Mouse (Mus musculus) CH12.LX (cell line): Measurements from ENCODE around the gene Creld2. TPM values are rescaled to one million over a fixed set of nuclear protein-coding genes. Genes with fewer than 3 reads are reported as not detected.

Experiments used
- DNase-seq: peaks from one replicate; pipeline ENCODE4 v3.0.0-alpha.2; 2013; ENCODE audit errors: extremely low read depth
- H3K27ac ChIP-seq: 2 replicates; pipeline ENCODE4 v1.5.1; 2012; ENCODE audit warnings: low read depth, mild to moderate bottlenecking, control low read depth, moderate library complexity; ENCODE audit not compliant: insufficient read depth
- H3K27me3 ChIP-seq: replicated peaks from 2 replicates; pipeline ENCODE3; 2012; ENCODE audit warnings: inconsistent platforms
- H3K36me3 ChIP-seq, 2 experiments: replicated peaks in 1 of 2; 2 replicates each; pipeline versions ENCODE3 to v1.6.1; 2012; ENCODE audit warnings: inconsistent platforms in 1 of 2, low read length in 1 of 2, mild to moderate bottlenecking in 1 of 2, mixed read lengths in 1 of 2, moderate library complexity in 1 of 2; ENCODE audit not compliant: control insufficient read depth in 1 of 2, insufficient read depth in 1 of 2
- H3K4me1 ChIP-seq, 2 experiments: 2 replicates each; pipeline ENCODE4 v1.6.1; 2012; ENCODE audit warnings: inconsistent platforms in 1 of 2, moderate library complexity in 1 of 2; ENCODE audit not compliant: insufficient read depth in 2 of 2, control insufficient read depth in 1 of 2
- H3K4me2 ChIP-seq: 2 replicates; pipeline ENCODE4 v1.6.1; 2012; ENCODE audit warnings: low read depth, mild to moderate bottlenecking, control low read depth; ENCODE audit not compliant: poor library complexity, insufficient read depth, severe bottlenecking
- H3K4me3 ChIP-seq, 3 experiments: fragments of 150-350 bp in 1 of 3; sonication (generic) in 1 of 3; replicated peaks in 1 of 3; 2 replicates each; pipeline versions ENCODE3 to v1.5.1; 2011 to 2012; ENCODE audit warnings: low read depth in 2 of 3, low read length in 2 of 3, mild to moderate bottlenecking in 2 of 3, moderate library complexity in 2 of 3, control low read depth in 1 of 3, improper control_type of control experiment in 1 of 3, inconsistent platforms in 1 of 3, mixed read lengths in 1 of 3; ENCODE audit not compliant: poor library complexity in 1 of 3
- H3K79me2 ChIP-seq: replicated peaks from 2 replicates; pipeline ENCODE4 v1.6.1; 2012; ENCODE audit warnings: mild to moderate bottlenecking, moderate library complexity; ENCODE audit not compliant: control insufficient read depth, poor library complexity, insufficient read depth, severe bottlenecking; ENCODE audit errors: extremely low read depth
- H3K9ac ChIP-seq: 2 replicates; pipeline ENCODE4 v1.6.1; 2012; ENCODE audit warnings: low read depth, mild to moderate bottlenecking, control low read depth, moderate library complexity; ENCODE audit not compliant: insufficient read depth
- H3K9me3 ChIP-seq: replicated peaks from 2 replicates; pipeline ENCODE3; 2012; ENCODE audit warnings: low read length, inconsistent platforms, mixed read lengths
- CHD2 ChIP-seq: IDR thresholded peaks from 2 replicates; pipeline ENCODE4 v1.6.1; 2011; ENCODE audit warnings: low read length, improper control_type of control experiment
- CTCF ChIP-seq, 2 experiments: IDR thresholded peaks in 1 of 2; conservative IDR thresholded peaks in 1 of 2; 2 replicates each; pipeline ENCODE4 v1.5.1; 2011 to 2012; ENCODE audit warnings: low read depth in 2 of 2, low read length in 2 of 2, improper control_type of control experiment in 1 of 2, inconsistent platforms in 1 of 2, mild to moderate bottlenecking in 1 of 2, moderate library complexity in 1 of 2
- E2F4 ChIP-seq: IDR thresholded peaks from 2 replicates; pipeline ENCODE4 v1.6.1; 2011; ENCODE audit warnings: low read depth, low read length, improper control_type of control experiment; ENCODE audit not compliant: insufficient replicate concordance
- GABPA ChIP-seq: IDR thresholded peaks from 2 replicates; pipeline ENCODE4 v1.6.1; 2012; ENCODE audit warnings: low read depth, low read length, improper control_type of control experiment, inconsistent platforms; ENCODE audit not compliant: insufficient replicate concordance
- IRF4 ChIP-seq: IDR thresholded peaks from 2 replicates; pipeline ENCODE4 v1.6.1; 2014; ENCODE audit warnings: low read depth, mild to moderate bottlenecking, inconsistent platforms, low read length, improper control_type of control experiment
- JUND ChIP-seq: conservative IDR thresholded peaks from 2 replicates; pipeline ENCODE4 v1.6.1; 2011; ENCODE audit warnings: low read depth, low read length, improper control_type of control experiment
- KAT2A ChIP-seq: IDR thresholded peaks from 2 replicates; pipeline ENCODE4 v1.6.1; 2012; ENCODE audit warnings: low read length, improper control_type of control experiment, inconsistent platforms; ENCODE audit not compliant: insufficient replicate concordance
- MAFK ChIP-seq: IDR thresholded peaks from 2 replicates; pipeline ENCODE4 v1.6.1; 2011; ENCODE audit warnings: low read length, improper control_type of control experiment; ENCODE audit not compliant: insufficient replicate concordance
- MAZ ChIP-seq: IDR thresholded peaks from 2 replicates; pipeline ENCODE4 v1.6.1; 2012; ENCODE audit warnings: low read depth, mild to moderate bottlenecking, inconsistent platforms, low read length, improper control_type of control experiment, moderate library complexity
- MXI1 ChIP-seq: IDR thresholded peaks from 2 replicates; pipeline ENCODE4 v1.6.1; 2011; ENCODE audit warnings: mild to moderate bottlenecking, low read depth, low read length, improper control_type of control experiment
- NELFE ChIP-seq: IDR thresholded peaks from 2 replicates; pipeline ENCODE4 v1.6.1; 2011; ENCODE audit warnings: low read depth, low read length, improper control_type of control experiment
- PAX5 ChIP-seq: IDR thresholded peaks from 2 replicates; pipeline ENCODE4 v1.6.1; 2012; ENCODE audit warnings: low read length, inconsistent platforms, mixed read lengths
- POLR2A ChIP-seq: IDR thresholded peaks from 2 replicates; pipeline ENCODE4 v1.6.1; 2011; ENCODE audit warnings: low read depth, mild to moderate bottlenecking, improper control_type of control experiment, low read length
- SMC3 ChIP-seq: IDR thresholded peaks from 2 replicates; pipeline ENCODE4 v1.6.1; 2011; ENCODE audit warnings: low read depth, low read length, improper control_type of control experiment
- TBP ChIP-seq: conservative IDR thresholded peaks from 2 replicates; pipeline ENCODE4 v1.6.1; 2011; ENCODE audit warnings: low read depth, low read length, improper control_type of control experiment
- TCF12 ChIP-seq: IDR thresholded peaks from 2 replicates; pipeline ENCODE4 v1.6.1; 2014; ENCODE audit warnings: low read depth, mild to moderate bottlenecking, inconsistent platforms, low read length, improper control_type of control experiment
- ZC3H11A ChIP-seq: IDR thresholded peaks from 2 replicates; pipeline ENCODE4 v1.6.1; 2012; ENCODE audit warnings: low read depth, mild to moderate bottlenecking, inconsistent platforms, low read length, improper control_type of control experiment
- ZMIZ1 ChIP-seq: IDR thresholded peaks from 2 replicates; pipeline ENCODE4 v1.6.1; 2012; ENCODE audit warnings: low read depth, mild to moderate bottlenecking, inconsistent platforms, low read length, improper control_type of control experiment
- ZNF384 ChIP-seq: IDR thresholded peaks from 2 replicates; pipeline ENCODE4 v1.6.1; 2012; ENCODE audit warnings: low read depth, low read length, improper control_type of control experiment, inconsistent platforms
- dilution Hi-C: fragments of 300-500 bp; cut with MboI; formaldehyde crosslinking; loops from 2 replicates; pipeline ENCODE4 v1.14.3; 2020; ENCODE audit warnings: low sequenced_read_pairs; ENCODE audit not compliant: extremely low pct_unique_long_range_greater_than_20kb, extremely low pct_ligation_motif_present
- in situ Hi-C: fragments of 300-500 bp; cut with MboI; formaldehyde crosslinking; loops from 3 replicates; pipeline ENCODE4 v1.14.3; 2019; ENCODE audit warnings: low sequenced_read_pairs, low pct_ligation_motif_present, low pct_unique_long_range_greater_than_20kb, mixed read lengths
- polyA plus RNA-seq: library from polyadenylated mRNA; unstranded; fragments of >175 nt; gene quantifications from 2 replicates; pipeline ENCODE4 v1.2.1, GENCODE M21; 2012; ENCODE audit warnings: low read depth; ENCODE audit not compliant: insufficient read length
- total RNA-seq, 2 experiments: library from RNA; depleted of rRNA; stranded (reverse); fragments of 300-350 nt in 1 of 2; fragments of >200 nt in 1 of 2; gene quantifications; 2 replicates each; pipeline ENCODE4 v1.2.3; 2012 to 2014

The Creld2 gene
- total and polyA plus RNA-seq, 3 experiments, result 63.6 to 93.8 (median 85.0) TPM

GRCm38 (mm10) chr15:88854969-88855830, 35.8 kb downstream of the Creld2 start:
- Histone ChIP-seq H3K9me3 (no peaks in the 10 kb centered on the region), H3K9ac (no peak overlapping the region), H3K4me3 (no peak overlapping the region), H3K36me3 (no peaks in the 10 kb centered on the region), H3K27ac (no peak overlapping the region), H3K4me1 (peaks cover 2 to 3% of the 10 kb centered on the region in 2 experiments; a peak in 1 of 4 replicates), H3K79me2 (no peaks in the 10 kb centered on the region), H3K4me2 (no peak overlapping the region), H3K27me3 (peaks cover 80% of the 10 kb centered on the region)
- 0 out of 2 replicates have a peak, but pooled peaks have one; percentile 26 for TF ChIP-seq CHD2
- no peak for TF ChIP-seq ZNF384
- DNase-seq, result no peak
- in situ Hi-C loops, result no loop called here
- dilution Hi-C loops, result no loop called here

DNA sequence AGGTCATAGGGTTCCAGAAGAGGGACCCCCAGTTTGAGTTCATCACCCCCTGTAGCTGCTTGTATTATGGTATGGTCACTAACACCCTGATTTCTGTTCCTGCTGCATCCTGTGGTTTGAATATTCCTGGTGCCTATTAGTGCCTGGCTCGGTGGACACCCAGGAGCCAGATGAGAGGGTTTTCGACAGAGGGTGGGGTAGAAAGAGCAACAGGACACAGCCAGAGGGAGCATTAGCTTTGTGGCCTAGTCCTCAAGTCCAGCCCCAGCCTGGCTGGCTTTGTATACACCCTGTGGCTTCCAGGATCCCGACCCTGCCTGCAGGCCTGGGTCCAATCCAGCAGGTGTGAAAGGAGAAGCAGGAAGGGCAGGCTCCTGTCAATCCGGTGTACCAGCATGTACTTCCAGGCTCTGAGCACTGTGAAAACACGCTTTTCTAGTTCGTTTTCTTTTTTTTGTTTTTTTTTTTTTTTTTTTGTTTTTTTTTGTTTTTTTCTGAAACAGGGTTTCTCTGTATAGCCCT, 36.5 kb downstream of the Creld2 start:
- DNase-seq, result no peak
- no peaks in the 10 kb centered on the region for H3K79me2 ChIP-seq
- H3K9ac ChIP-seq, result no peak overlapping the region
- in situ Hi-C loops, result no loop called here
- peaks cover 2% of the 10 kb centered on the region for H3K9me3 ChIP-seq
- no peak overlapping the region for H3K4me3 ChIP-seq
- TF ChIP-seq TBP, result no peak
- TF ChIP-seq CTCF (conservative IDR thresholded peaks at IDR 0.05 in 1 of 2, IDR thresholded peaks at IDR 0.05 in 1 of 2; ENCODE audit: low read depth in 2 of 2, low read length in 2 of 2), result no peak
- TF ChIP-seq TCF12, result no peak
- no peak for TF ChIP-seq GABPA
- TF ChIP-seq ZC3H11A, result no peak
- TF ChIP-seq MAFK, result no peak
- TF ChIP-seq MXI1, result no peak
- no peak for TF ChIP-seq PAX5
- TF ChIP-seq NELFE, result no peak
- no peak for TF ChIP-seq IRF4
- no peak for TF ChIP-seq SMC3
- no peak for TF ChIP-seq POLR2A
- TF ChIP-seq MAZ, result no peak
- TF ChIP-seq KAT2A, result no peak
- TF ChIP-seq ZMIZ1, result no peak
- no peak for TF ChIP-seq E2F4
- TF ChIP-seq JUND, result no peak
- H3K27me3 ChIP-seq, result peaks cover 80% of the 10 kb centered on the region
- H3K4me1 ChIP-seq, result peaks cover 2 to 3% of the 10 kb centered on the region in 2 experiments; a peak in 1 of 4 replicates
- H3K27ac ChIP-seq, result no peak overlapping the region
- dilution Hi-C loops, result no loop called here
- no peak overlapping the region for H3K4me2 ChIP-seq
- no peaks in the 10 kb centered on the region for H3K36me3 ChIP-seq
